Mouse (Mus musculus) ovary, postnatal 14 days (tissue): ENCODE results near the gene Eif5a.

ENCODE experiments used
- DNase-seq: peaks from one replicate; pipeline ENCODE4 v3.0.0; 2022; ENCODE audit warnings: low spot score

The Eif5a gene

DNA sequence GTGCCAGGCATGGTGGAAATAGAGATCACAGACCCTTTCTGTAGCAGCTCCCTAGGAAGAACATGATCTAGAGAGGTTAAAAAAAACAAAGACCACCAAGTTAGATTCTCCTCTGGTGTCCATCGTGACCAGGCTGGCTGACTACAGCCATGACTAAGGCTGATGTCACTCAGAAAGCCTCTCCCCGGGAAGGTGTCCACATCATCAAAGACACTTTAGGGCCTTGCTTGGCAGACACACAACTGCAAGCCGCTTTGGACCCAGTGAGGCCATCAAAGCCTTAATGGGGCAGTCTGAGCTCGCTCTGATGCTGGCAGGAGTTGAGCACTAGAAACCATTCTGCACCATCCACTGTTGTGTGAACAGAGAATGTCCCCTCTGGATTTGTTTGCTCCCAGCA, 49.3 kb downstream of the Eif5a start:
- DNase-seq: no peak

- no peak for DNase-seq
These were observed 49.9 kb downstream of the Eif5a start for GRCm38 (mm10) chr11:69871822-69872221.

GRCm38 (mm10) chr11:69870289-69871069, 51.3 kb downstream of the Eif5a start:
- DNase-seq: no peak

- no peak for DNase-seq
These were observed 54.4 kb downstream of the Eif5a start for GRCm38 (mm10) chr11:69867335-69867734.
